Mouse (Mus musculus) yolk sac, embryonic 10.5 days (tissue): ENCODE results near the gene Tab2.
"Not testable (repeated sequence)": the region's sequence is repeated elsewhere in the genome, so short reads cannot be mapped to it uniquely, and the experiment has no call there.

ENCODE experiments used
- DNase-seq: peaks from one replicate; pipeline ENCODE4 v3.0.0-alpha.2; 2017; ENCODE audit warnings: low spot score

The Tab2 gene

DNA sequence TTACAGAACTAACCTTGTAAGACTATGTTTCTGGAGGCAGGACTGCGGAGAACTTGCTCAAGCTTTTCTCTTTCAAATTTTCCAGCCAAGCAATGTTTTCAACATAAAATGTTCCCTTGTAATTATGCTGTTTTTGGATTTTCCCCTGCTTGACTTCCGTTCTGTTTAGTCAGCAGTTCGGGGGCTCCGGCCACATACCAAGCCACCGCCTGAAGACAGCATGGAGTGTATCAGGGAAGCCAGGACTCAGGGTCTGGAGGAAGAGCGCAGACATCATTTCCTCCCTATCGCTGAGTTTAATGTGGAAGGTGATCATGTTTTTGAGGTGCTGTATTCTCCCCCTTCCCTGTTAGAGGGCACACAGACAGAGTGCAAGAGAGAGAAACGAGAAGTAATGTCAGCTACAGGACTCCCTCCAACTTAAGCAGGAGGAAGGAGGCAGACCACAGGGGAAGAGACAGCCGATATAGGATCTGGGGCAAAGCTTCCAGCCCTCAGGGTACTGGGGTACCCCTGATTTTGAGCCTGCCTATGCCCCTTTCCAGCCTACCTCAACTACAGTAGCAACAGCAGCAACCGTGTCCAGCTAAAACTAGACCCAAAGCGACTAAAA is 67.7 kb downstream of the Tab2 start:
- no peak for DNase-seq

DNA sequence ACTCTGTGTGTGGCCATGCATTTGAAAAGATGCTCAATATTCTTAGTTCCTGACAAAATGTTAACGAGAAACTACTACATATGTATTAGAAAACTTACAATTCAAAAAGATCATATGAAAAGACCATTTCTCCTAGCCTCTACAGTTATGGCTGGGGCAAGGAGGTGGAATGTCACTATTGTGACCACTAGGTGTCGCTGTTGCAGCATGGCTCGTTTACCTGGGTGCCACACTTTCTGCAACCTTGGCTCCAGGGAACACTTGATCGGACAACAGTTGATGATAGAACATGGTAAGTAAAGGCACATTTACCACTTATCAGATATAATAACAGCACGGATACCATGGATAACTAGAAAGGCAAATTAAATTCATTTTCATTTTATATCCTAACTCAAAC is 72.5 kb downstream of the Tab2 start:
- peak; percentile 50 for DNase-seq

DNA sequence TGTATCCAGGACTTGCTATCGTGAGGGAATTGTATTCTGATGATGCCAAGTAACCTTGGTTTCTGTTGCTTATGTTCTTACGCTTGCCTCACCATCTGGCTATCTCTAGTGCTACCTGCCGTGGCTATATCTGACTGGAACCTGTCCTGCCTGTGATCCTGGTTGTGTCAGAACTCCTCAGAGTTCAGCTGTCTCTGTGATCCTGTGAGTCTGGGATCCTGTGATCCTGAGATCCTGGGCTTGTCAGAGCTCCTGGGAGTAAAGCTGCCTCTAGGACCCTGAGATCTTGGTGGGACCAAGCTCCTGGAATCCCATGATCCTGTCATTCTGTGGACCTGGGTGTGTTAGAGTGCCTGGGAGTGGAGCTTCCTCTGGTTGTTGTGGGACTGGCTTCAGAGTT is 74.1 kb downstream of the Tab2 start:
- no peak for DNase-seq

DNA sequence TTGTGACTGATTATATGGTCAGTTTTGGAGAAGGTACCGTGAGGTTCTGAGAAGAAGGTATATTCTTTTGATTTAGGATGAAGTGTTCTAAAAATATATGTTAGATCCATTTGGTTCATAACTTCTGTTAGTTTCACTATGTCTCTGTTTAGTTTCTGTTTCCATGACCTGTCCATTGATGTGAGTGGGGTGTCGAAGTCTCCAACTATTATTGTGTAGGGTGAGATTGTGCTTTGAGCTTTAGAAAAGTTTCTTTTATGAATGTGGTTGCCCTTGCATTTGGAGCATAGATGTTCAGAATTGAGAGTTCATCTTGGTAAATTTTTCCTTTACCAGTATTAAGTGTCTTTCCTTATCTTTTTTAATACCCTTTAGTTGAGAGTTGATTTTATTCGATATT is 75.7 kb downstream of the Tab2 start:
- DNase-seq: not testable (repeated sequence)

DNA sequence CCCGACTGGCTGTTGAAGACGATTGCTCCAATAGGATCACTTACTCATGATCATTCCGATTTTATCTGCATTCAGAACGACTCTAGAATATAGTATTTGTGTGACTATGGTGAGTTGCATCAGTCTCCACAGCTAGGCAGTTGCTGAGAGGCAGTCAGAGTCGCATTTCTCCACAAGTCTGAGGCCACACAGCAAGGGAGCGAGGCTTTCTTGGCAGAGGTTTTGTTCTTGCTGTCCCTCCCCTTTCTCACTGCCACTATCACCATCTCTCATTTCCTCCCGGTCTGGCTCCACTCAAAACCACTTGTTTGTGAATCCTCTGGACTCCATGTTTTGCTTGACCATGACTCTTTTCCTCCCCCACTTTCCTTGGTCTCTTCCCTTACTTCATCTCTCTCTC is 81.8 kb downstream of the Tab2 start:
- DNase-seq: no peak

DNA sequence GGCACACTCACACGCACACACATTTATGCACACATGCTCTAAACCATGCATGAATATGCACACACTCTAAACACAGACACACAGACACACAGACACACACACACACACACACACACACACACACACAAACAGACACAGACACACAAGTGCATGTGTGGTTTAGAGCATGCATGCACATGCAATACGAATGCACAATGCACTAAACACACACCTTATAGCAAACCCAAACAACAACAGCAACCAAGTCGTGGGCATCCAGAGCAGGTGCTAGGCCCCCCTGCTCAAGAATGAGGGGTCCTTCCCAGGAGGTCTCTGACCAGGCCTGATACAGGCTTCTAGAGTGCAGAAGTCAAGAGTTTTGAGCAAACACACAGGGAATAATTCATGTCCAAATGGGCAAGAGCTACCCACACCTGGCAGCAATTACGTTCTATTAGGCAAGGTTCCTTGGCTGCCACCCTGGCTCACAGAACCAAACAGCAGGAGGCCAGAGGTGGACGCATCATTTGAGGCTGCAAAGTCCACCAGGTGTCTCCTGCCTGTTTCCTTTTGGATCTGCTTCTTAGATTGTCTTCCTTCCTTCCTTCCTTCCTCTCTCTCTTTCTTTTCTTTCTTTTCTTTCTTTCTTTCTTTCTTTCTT is 84.5 kb downstream of the Tab2 start:
- DNase-seq: no peak

DNA sequence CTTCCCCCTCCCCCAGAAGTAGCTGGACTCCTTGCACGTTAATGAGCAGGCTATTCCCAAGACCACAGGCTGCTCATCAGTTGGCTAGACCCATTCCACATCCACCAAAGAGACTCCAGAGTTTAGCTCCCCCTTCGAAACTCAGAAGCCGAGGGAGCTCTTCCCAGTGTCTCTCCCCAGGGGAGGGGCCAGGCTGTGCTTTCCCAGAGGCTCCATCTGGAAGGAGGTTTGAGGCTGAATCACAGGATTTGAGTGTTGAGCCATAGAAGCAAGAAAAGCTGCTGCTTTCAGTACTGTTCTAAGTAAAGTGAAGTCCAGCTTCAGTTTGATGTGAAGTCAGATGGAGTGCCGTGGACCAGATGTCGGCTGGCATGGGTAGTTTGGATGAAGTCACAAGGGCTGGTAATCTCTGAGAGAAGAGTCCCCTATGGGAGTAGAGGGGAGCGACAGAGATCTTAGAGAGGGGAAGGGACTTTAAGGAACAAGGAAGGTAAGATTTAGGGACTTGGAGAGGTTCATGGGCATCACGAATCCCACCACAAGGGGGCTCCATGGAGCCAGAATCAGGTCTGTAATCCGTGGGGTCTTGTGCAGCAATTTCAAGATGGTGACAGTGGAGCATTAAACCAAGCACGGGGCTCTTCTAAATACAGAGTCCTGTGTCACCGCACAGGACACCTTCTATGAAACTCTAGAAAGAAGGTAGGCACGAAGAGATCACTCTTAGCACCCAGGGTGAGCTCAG is 85.3 kb downstream of the Tab2 start:
- DNase-seq: no peak

DNA sequence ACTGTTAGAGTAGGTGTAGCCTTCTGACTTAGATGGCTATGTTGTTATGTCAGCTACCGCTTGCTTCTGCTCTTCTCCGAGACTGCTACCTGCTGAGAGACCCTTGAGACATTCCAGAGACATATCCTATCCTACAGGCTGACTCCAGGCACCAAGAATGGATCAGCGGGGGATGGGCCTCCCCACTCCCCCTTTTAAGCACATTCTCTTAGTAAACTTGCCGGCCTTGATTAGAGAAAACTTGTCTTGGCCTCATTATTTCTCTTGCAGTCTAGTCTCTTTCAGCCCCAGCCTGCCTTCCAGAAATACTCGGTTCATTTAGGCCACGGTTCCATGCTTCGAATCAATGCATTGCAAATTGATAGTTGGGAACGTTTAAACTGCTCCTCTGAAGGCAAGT is 86.3 kb downstream of the Tab2 start:
- no peak for DNase-seq

DNA sequence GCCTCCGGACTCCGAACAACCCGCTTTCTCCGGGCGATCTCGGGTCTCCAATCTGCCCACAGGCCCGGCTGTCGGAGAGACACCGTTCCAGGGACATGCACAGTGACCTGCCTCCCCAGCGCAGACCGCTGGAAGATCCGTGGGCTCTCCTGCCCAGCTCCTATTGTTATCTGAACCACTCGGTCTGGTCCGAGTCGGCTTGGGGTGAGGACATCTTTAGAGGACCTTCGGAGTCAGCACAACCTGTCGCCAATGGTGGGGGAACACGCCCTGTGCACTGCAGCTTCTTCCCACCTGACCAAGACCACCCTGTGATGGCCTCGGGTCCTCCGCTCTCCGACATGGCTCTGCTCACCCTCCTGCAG is 88.4 kb downstream of the Tab2 start:
- no peak for DNase-seq

DNA sequence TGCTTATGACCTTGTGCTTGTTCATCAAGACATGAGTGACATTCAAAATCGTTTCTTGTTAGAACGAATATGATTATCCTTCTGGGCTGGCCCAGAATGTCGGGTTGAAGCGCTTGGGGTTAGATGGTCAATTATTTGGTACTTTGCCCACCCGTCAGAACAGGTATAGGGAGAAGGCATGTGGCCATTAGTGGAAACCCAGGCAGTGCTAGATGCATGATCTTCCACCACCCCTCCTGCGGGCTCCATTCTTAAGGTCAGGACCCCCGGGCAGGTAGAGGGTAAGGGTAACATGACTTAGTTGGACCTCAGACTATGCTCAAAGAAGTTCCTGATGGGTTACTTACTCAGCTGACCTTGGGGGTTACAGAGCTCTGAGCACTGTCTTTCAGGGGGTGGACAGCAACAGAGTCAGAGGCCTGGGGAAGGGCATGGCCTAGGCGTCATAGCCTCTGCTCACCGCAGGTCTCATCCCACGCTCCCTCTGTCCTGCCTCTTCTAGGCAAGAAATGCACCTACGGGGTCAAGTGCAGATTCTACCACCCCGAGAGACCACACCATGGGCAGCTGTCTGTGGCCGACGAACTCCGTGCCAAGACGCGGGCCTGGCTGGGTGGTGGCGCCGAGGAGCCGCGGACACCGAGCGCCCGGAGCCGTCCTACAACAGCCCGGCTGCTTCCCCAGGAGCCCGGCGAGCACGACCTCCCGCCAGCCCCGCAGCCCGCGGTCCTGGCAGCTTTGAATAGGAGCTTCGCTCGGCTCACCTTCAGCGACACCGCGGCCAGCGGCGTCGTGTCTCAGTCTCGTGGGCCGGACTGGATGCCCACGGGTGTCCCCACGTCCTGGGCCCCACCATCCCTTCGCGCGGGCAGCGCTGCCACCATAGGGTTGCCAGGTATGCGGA is 89.0 kb downstream of the Tab2 start:
- no peak for DNase-seq

DNA sequence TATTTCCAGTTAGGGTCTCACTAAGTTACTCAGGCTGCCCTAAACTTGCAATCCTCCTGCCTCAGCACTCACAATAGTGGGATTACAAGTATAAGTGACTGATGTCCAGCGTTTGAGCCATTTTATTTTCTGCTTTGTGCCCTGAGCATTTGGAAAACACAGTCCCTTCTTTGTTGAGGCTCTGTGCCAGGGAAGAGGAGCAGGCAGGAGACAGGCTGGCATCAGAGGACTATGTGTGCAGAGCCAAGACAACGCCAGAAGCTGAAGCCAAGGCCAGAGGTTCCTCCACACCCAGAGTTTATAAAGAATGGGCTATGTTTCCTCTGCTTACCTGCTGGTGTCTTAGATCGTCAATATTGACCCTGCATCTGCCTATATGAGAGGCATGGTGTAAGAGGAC is 91.2 kb downstream of the Tab2 start:
- no peak for DNase-seq

DNA sequence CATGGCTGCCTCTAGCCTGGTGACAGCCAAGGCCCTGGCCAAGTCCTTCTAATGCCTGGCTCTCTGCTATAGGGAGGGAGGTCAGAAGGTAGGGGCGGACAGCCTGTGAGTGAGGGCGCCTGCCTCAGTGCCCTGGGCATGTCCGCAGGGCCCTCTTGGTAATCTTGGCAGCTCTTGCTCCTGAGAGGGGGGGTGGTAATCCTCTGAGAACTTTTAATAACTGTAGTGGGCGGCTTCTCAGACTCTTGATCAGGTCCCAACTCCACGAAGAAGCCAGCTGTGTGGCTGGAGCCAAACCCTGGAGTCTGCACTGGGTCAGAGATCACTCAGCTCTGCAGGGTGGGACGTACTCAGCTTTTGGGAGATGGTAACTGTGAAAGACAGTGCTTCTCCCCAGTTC is 91.8 kb downstream of the Tab2 start:
- no peak for DNase-seq

DNA sequence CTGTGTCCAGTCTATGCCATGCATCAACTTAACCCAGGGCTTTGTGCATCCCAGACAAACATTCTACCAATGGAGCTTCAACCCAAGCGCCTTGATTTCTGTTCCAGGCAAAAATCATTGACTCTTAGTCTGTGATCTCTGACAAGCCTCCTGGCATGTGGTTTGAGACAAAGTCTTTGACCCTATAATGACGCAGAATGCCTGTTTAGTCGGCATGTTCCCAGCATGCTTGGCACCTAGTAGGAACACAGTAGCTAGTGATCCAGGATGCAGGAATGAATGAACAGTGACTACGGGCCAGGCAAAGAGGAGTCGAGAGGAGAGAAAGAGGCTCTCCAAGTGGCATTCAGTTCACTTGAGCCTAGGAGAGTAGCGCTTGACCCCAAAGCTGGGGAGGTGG is 92.6 kb downstream of the Tab2 start:
- no peak for DNase-seq

DNA sequence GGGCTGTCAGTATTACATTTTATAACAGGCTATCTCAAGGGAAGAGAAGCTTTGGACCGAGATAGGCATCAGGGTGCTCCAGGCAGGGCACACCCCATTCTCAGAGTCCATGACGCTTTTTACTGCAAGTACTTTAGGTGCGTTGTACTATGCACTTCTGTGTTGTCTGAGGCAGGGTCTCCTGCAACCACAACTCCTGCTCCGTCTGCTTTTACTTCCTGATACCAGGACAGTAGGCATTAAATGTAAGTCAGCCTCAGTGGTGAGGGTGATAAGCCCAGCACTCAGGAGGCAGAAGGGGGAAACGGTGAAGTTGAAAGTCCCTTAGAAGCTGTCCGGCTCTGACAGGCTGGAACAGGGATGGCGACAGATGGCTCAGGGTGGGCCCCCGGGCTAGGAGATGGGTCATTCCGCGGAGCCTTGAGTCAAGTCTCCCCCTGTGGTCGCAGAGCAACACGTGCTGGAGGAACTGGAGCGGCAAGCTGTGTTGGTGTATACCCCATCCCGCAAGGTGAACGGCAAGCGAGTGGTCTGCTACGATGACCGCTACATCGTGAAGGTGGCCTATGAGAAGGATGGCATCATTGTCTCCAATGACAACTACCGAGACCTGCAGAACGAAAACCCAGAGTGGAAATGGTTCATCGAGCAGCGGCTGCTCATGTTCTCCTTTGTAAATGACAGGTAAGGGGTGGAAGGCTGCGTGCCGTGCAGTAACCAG is 93.9 kb downstream of the Tab2 start:
- DNase-seq: no peak

DNA sequence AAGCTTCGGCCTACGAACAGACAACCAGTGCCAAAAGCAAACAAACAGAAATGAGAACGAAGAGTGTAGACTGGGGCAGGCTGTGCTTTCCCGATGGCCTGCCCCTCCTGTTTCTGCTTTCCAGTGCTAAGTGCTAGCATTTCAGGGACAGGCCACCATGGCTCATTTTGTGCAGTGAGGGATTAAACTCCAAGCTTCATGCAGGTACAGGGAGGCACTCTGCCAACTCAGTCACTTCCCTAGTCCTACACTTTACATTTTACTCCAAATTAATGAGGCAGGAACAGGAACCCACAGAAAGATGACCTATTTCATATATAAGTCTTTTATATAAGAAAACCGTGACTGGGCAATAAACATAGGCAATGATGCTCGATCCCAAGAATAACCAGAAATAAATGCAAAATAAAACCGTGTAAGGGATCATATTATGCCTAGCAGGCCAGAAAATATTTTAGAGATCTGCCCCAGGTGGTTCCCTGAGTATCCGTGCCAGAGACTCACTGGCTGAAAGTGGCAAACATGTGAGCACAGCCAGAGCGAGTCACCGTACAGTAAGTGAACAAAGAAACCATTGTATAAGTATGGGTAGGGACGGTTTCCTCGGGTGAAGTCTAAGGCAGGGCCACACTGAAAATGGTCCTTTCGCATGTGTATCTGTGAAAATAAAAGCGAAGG is 94.6 kb downstream of the Tab2 start:
- no peak for DNase-seq

DNA sequence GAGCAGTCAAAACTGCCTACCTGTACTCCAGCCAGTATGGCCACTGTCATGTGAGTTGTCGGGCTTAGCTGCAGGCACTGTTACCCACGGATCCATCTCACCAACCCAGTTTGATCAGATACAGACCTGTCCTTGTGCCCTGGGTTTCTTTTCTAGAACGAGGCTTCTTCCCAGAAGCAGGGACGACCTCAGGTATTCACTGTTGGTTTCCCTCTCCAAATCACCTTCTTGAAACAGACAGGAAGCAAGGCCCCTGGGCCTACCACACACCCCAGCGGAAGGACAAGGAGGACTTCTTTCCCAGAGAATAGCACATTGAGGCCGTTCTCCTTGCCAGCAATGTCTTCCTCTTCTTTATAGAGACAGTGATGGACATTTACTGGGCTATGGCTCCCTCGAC is 95.5 kb downstream of the Tab2 start:
- DNase-seq: no peak
